8 mouse cellular contexts compared by ENCODE assay signal in the genomic region with DNA sequence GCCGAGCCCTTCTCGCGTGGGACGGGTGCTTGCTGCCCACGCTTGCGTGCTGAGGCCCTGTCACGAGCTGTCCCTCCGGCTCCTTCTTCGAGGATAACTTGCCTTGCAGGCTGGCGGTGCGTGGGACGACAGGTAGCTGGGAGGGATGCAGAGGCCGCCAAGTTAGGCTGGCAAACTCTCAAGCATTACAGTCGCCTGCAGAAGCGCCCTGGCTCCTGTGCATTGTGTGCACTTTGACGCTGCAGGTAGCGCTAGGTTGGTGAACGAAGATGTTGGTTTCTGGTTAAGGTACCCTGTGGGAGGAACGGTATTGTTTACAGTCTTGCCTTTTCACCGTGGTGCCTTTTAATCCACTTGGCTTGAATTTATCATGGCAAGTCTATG. TPM values are rescaled to one million over a fixed set of nuclear protein-coding genes. Genes with fewer than 3 reads are reported as not detected.
A peak's percentile ranks its signal among the peaks of the same experiment; 100 is the strongest.
DNase-seq lines count a peak whose midpoint lies in the region; ATAC-seq and TF ChIP-seq lines count a peak whose summit lies in the region.

No protein-coding gene starts in this region.

- peaks cover 6% of the 10 kb centered on the region for H3K36me3 ChIP-seq in lung, embryonic 16.5 days (ENCODE audit: control insufficient read depth, insufficient read depth, low read length)
- H3K36me3 ChIP-seq in hindbrain, embryonic 10.5 days, result peaks cover 34% of the 10 kb centered on the region
- peaks cover 32% of the 10 kb centered on the region for H3K36me3 ChIP-seq in midbrain, embryonic 10.5 days

- peaks cover 8% of the 10 kb centered on the region for H3K4me1 ChIP-seq in lung, embryonic 16.5 days (replicated peaks; ENCODE audit: control insufficient read depth, insufficient read depth, low read length)
- peaks cover 9% of the 10 kb centered on the region for H3K4me1 ChIP-seq in cortical plate, adult 2 months (ENCODE audit: control insufficient read depth, insufficient read depth, low read length)
- peaks cover 14% of the 10 kb centered on the region for H3K4me1 ChIP-seq in hindbrain, embryonic 10.5 days (replicated peaks)
- peaks cover 17% of the 10 kb centered on the region for H3K4me1 ChIP-seq in midbrain, embryonic 10.5 days

- no peak; the same call in 1 of the 2 replicates for ATAC-seq in lung, embryonic 16.5 days (ENCODE audit: low read depth)

- peak overlapping the region; percentile 56 for H3K27ac ChIP-seq in lung, embryonic 16.5 days (ENCODE audit: low read length)
- H3K27ac ChIP-seq in cortical plate, adult 2 months (ENCODE audit: insufficient read depth, low read length), result peak overlapping the region; percentile 53; the same call in 1 of the 2 replicates
- H3K27ac ChIP-seq in hindbrain, embryonic 10.5 days, result peak overlapping the region; percentile 92
- peak overlapping the region; percentile 90 for H3K27ac ChIP-seq in midbrain, embryonic 10.5 days (replicated peaks)

- TF ChIP-seq CTCF in cortical plate, adult 2 months (IDR thresholded peaks at IDR 0.05; ENCODE audit: extremely low read depth, insufficient read depth, low read length), result no peak

- H3K9ac ChIP-seq in lung, embryonic 16.5 days (ENCODE audit: low read length), result peak overlapping the region; percentile 87

- no peak for TF ChIP-seq POLR2A in cortical plate, adult 2 months (IDR thresholded peaks at IDR 0.05; ENCODE audit: extremely low read depth, insufficient read depth, low read length)

- no peaks in the 10 kb centered on the region for H3K9me3 ChIP-seq in lung, embryonic 16.5 days (ENCODE audit: control insufficient read depth, low read length)
- no peaks in the 10 kb centered on the region for H3K9me3 ChIP-seq in hindbrain, embryonic 10.5 days
- H3K9me3 ChIP-seq in midbrain, embryonic 10.5 days (replicated peaks), result no peaks in the 10 kb centered on the region

- H3K4me3 ChIP-seq in lung, embryonic 16.5 days (ENCODE audit: low read length), result peak overlapping the region; percentile 86
- peak overlapping the region; percentile 94 for H3K4me3 ChIP-seq in cortical plate, adult 2 months (ENCODE audit: insufficient read depth, low read length)
- H3K4me3 ChIP-seq in hindbrain, embryonic 10.5 days, result peak overlapping the region; percentile 94
- peak overlapping the region; percentile 98 for H3K4me3 ChIP-seq in midbrain, embryonic 10.5 days

- no peak for DNase-seq in lung, postnatal 4 days
- DNase-seq in hindbrain, embryonic 10.5 days (ENCODE audit: low spot score), result no peak
- DNase-seq in midbrain, embryonic 10.5 days (ENCODE audit: low spot score), result no peak
- no peak for DNase-seq in embryo, embryonic 9.5 days (ENCODE audit: extremely low spot score)
- no peak for DNase-seq in B cell, adult 2 months
- DNase-seq in natural killer cell, adult 2 months (ENCODE audit: low spot score in 2 of 2), result no peak

- WGBS in lung, embryonic 16.5 days, result under 1% methylated on average over 20 of the region's 20 CpGs
- WGBS in hindbrain, embryonic 10.5 days, result 1% methylated on average over 20 of the region's 20 CpGs
- WGBS in midbrain, embryonic 10.5 days, result under 1% methylated on average over 20 of the region's 20 CpGs

- H3K4me2 ChIP-seq in lung, embryonic 16.5 days (ENCODE audit: low read depth, low read length), result peak overlapping the region; percentile 78

- no peaks in the 10 kb centered on the region for H3K27me3 ChIP-seq in lung, embryonic 16.5 days (ENCODE audit: control insufficient read depth, insufficient read depth, low read depth, low read length)
- H3K27me3 ChIP-seq in hindbrain, embryonic 10.5 days (ENCODE audit: insufficient read depth, poor library complexity, severe bottlenecking), result no peaks in the 10 kb centered on the region
- no peaks in the 10 kb centered on the region for H3K27me3 ChIP-seq in midbrain, embryonic 10.5 days (ENCODE audit: low read depth, poor library complexity, severe bottlenecking)

RNA-seq across cellular contexts. Expression of a gene that starts 0.5 kb away (rescaled TPM):
- 15.1 and 15.3 TPM in 2 replicates for polyA plus RNA-seq in lung, embryonic 16.5 days (2015; fragmentation: Nextera tagmentation; extraction: Ambion mirVana)
- polyA plus RNA-seq in cortical plate, adult 2 months (2012; rRNA removed), result 13.3 and 13.6 TPM in 2 replicates
- polyA plus RNA-seq in hindbrain, embryonic 10.5 days (2016; fragmentation: Nextera tagmentation; extraction: Ambion mirVana), result 17.2 and 18.9 TPM in 2 replicates
- 17.5 and 22.2 TPM in 2 replicates for polyA plus RNA-seq in midbrain, embryonic 10.5 days (2016; fragmentation: Nextera tagmentation; extraction: Ambion mirVana)
